Mouse (Mus musculus): ENCODE results near the gene Haus7.

Gene Haus7

DNA sequence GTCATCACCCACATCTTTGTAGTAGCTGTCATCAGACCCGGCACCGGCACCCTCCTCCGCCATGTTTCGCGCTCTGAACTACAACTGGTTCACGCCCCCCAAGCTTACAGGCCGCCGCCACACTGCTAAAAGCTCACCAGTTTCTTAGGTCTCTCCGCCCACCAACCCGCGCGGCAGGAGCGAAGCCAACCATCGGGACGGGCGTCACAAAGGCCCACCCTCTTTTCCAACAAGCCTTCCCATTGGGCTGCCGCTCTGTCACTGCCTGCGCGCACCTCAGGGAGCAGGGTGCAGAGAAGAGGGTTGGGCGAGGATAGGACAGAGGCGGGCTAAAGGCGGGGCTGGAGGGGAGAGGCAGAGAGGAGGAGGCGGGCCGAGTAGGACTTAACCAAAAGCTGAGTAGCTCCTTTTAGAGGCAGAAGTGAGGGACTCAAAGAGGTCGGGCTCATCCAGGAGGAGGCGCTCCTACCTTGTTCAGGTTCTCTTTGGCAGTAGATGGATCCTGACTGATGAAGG, at the start of gene Haus7:
Gene Haus7, minus strand, starts transcription at position 168 of the 516 bp plus-strand sequence.
- peak; percentile 96 for DNase-seq

DNA sequence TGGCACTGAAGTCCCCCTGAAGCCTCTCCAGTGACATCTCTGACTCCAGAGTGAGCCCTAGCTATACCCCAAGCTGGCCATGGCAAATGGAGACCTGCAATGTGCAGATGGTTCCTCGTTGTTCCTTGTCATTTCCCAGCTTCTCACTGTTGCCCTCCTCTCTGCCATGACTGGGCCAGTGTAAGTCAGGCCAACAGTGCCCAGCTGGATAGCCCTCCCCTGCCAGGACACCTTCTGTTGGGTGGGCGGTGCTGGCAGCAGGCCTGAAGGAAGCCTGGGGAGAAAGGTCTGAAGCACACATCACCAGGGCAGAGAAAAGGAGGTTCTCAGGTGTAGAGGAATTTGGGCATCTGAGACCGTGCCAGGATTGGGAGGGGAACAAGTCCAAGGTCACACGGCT, 47.7 kb upstream of the Haus7 start:
- DNase-seq: no peak

GRCm38 (mm10) chrX:73505130-73505735, 46.4 kb upstream of the Haus7 start:
- no peak for DNase-seq

DNA sequence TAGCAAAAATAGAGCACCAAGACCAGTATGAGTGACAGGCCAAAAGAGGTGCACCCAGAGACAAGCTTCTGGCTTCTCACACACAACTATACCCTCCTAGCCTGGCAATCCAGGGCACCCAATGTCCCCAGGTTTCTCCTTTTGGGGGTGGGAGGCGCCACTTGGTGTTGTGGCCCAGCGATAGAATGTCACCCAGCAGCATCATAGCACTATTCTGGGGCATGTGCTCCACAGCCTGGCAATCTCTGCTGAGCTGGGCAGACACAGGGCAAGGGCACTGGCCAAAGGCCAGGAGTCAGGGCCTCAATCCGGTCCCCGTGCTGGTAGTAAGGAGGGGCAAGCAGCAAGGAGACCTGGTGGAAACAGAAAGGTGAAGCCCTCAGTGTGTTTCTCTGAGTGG, 37.9 kb upstream of the Haus7 start:
- no peak for DNase-seq

DNA sequence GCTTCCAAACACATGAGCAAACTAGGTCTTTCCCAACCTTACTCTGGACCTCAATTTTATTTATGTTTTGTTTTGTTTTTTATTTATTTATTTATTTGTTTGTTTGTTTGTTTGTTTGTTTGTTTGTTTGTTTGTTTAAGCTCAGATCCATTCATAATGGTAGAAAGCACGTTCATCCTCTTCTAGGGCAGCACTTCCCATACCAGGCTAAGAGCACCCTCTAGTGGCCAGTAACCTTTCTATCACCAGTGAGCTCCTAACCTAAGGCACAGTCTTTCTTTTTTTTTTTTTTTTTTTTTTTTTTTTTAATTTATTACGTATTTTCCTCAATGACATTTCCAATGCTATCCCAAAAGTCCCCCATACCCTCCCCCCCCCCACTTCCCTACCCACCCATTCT, 34.7 kb upstream of the Haus7 start:
- peak; percentile 77 for DNase-seq

- no peak for DNase-seq
These were observed 32.0 kb upstream of the Haus7 start for GRCm38 (mm10) chrX:73490804-73491203.

DNA sequence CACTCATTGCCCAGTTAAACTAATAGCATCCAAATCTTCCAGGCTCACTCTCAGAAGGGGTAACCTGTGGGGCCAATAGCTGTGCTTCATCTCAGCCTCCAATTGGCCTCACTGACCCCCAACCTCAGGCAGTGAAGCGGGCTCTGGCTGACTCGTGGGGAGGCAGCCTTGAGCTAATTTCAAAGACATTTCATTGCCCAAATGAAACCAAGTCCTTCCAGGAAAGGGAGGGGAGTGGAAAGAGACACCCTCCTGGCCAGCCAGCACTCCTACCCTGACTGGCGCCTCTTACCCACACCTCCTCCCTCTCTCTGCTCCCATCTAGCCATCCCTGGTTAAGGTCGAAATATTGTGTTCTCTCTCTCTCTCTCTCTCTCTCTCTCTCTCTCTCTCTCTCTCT, 31.3 kb upstream of the Haus7 start:
- no peak for DNase-seq

DNA sequence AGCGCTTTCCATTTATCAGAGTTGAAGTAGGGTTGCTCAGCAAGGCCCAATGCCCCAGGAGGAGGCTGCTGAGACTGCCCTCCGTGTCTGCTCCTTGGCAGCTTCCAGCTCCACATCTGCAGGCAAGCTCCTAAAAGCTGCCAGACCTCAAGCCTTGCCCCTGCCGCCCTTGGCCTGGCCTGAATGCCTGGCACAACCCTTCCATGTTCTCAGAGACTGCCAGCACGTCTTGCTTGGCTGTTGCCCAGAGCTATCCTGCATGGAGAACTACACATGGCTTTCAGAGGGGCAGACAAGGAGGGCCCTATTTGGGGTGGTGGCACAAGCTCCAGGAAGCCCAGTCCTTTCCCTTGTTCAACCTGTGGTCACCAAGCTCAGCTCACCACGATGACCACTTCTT, 28.1 kb upstream of the Haus7 start:
- DNase-seq: no peak

GRCm38 (mm10) chrX:73484870-73485269, 26.0 kb upstream of the Haus7 start:
- no peak for DNase-seq

- no peak for DNase-seq
These were observed 25.2 kb upstream of the Haus7 start for GRCm38 (mm10) chrX:73484076-73484475.

- peak; percentile 25 for DNase-seq
These were observed 24.6 kb upstream of the Haus7 start, which contains the start of gene Bgn for GRCm38 (mm10) chrX:73483484-73483810. TSS of gene Bgn (plus strand) at chrX:73483602.

DNA sequence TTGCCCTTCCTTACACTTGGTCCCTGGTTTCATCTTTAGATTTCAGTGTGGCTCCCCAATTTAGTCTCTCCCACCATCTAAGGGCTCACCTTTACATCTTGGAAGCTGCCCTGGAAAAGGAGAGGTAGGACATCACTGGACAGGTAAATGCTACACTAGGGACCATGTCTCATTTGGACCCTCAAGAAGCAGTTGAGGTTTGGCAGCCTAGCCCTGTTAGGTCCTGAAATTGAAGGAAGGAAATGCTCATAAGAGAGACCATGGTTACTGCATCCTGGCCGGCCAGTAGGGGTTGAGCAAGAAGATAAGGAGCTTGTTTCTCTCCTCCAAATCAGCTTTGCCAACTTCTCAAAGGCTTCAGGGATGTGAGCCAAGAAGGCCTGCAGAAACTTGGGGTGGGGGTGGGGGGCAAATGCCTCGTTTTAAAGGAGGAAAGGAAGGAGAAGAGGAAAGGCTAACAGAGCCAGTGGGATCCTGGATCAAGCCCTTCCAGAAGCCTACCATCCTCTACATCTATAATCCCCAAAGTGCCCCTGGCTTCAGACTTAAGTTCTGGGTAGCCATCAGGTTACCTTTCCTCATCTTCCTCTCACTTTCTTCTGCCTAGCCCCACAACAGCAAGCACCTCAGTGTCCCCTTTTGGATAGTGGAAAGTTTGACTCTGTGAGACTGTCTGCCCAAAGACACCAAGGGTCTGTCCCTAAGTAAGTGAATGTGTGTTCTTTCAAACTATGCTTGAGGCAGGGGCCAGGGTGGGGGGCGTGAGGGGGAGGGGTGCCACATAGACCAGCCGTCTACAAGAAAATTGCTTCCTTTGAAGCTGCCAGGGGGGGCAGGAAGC, 24.0 kb upstream of the Haus7 start:
- DNase-seq: no peak

- DNase-seq: no peak
These were observed 21.5 kb upstream of the Haus7 start for GRCm38 (mm10) chrX:73480334-73480733.

GRCm38 (mm10) chrX:73479656-73480055, 20.8 kb upstream of the Haus7 start:
- DNase-seq: no peak

- no peak for DNase-seq
These were observed 18.7 kb upstream of the Haus7 start for GRCm38 (mm10) chrX:73477500-73477899.

GRCm38 (mm10) chrX:73476621-73477020, 17.8 kb upstream of the Haus7 start:
- no peak for DNase-seq

DNA sequence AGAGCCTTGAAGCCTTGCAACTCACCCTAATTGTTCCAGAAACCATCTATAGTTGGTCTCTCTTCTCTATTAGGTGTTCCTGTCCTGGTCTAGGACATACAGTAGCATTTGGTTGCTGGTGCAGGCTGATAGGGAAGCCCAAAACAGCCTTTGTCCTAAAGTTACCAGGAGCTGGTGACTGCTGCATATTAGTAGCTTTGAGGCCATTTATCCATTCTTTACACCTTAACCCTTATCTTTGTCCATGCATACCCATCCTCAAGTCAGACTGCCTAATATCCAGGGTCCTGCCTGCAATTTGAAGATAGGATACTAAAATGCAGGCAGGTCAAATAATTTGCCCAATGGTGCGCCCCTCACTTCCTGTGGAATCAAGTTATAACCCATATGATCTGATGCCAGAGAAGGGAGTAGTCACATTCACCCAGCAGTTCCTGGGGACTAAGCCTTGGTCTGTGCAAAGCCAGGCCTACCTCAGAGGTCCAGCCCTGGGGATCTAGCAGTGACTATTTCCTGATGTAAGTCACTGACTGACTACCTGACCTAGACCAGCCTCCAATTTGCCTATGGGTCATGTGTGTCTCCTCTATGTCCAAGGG, 16.9 kb upstream of the Haus7 start:
- no peak for DNase-seq

GRCm38 (mm10) chrX:73474340-73475165, 15.7 kb upstream of the Haus7 start:
- DNase-seq: no peak

DNA sequence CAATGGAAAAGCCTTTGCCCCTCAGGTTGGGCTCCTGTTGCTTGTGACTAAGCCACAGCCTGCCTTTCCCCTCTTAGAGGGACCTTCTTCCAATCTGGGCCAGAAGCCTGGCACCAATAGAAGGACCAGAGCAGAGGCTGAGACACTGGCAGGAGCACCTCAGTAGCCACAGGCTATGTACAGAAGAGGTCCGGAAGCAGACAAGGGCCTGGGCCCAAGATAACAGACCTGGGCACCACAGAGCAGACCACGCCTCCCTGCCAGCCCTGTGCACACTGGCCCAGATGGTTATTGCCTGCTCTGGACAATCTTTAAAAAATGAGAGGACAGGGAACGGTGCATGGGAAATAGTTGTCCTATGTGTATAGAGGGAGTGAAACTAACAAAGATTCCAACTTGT, 12.9 kb upstream of the Haus7 start:
- no peak for DNase-seq

GRCm38 (mm10) chrX:73468752-73469151, 9.9 kb upstream of the Haus7 start:
- no peak for DNase-seq

GRCm38 (mm10) chrX:73468330-73468729, 9.5 kb upstream of the Haus7 start:
- DNase-seq: no peak

DNA sequence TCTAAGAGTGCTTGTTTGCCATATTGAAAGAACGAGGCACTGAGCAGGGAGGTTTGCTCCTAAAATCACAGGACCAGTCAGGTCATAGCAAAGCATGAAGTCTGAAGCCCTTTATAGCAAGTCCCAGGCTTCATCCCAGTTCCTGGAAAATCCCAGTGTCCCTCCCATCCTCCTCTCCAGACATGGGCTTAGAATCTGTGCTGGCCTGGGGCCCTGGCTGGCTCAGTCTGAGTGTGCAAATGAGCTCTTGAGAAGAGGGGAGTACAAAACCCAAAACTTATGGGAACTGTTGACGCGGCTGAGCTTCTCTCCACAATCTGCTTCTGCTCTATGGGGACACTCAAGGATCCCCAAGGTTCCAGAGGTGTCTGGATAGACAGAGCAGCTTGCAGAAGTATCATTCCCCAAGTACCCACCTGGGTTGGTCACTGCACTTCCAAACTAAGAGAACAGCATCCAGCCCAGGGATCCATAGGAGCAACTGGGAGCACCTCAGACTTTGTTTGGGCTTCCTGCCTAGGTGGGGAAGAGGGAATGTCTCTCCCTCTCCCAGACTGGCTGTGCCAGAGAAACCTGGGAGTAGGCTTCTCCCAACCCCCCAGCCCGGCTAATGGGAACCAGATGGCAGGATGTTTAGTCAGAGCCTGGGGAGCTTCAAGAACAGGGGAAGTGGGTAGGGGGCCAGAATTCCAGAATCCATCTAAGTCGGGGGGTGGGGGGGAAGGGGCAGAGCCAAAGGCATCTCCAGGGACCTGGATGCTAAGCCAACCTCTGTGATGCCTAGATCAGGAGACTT, 8.8 kb upstream of the Haus7 start:
- DNase-seq: no peak
